Mouse (Mus musculus) embryonic facial prominence, embryonic 13.5 days (tissue): Measurements from ENCODE around the gene Cbwd1. TPM values are rescaled to one million over a fixed set of nuclear protein-coding genes. Genes with fewer than 3 reads are reported as not detected.

Source experiments
- ATAC-seq: fragments of 200-750 bp; cut with Nextera tagmentation; 2 replicates; pipeline ENCODE4 v1.8.0; 2017; ENCODE audit warnings: low read depth; ENCODE audit not compliant: insufficient number of reproducible peaks, insufficient read depth, low FRiP score, low TSS enrichment
- H3K27ac ChIP-seq: fragments of 300-500 bp; sonication (generic); 2 replicates; pipeline ENCODE4 v1.5.1; 2015; ENCODE audit warnings: moderate library complexity, mild to moderate bottlenecking, inconsistent platforms
- H3K27me3 ChIP-seq: fragments of 300-500 bp; sonication (generic); 2 replicates; pipeline ENCODE4 v1.6.1; 2015; ENCODE audit warnings: mild to moderate bottlenecking, inconsistent platforms
- H3K36me3 ChIP-seq: fragments of 300-500 bp; sonication (generic); 2 replicates; pipeline ENCODE4 v1.6.1; 2015; ENCODE audit warnings: mild to moderate bottlenecking, inconsistent platforms
- H3K4me1 ChIP-seq: fragments of 300-500 bp; sonication (generic); 2 replicates; pipeline ENCODE4 v1.6.1; 2015; ENCODE audit warnings: inconsistent platforms
- H3K4me2 ChIP-seq: fragments of 300-500 bp; sonication (generic); 2 replicates; pipeline ENCODE4 v1.6.1; 2015; ENCODE audit warnings: moderate library complexity, mild to moderate bottlenecking, inconsistent platforms
- H3K4me3 ChIP-seq: fragments of 300-500 bp; sonication (generic); 2 replicates; pipeline ENCODE4 v1.5.1; 2015; ENCODE audit warnings: mild to moderate bottlenecking, inconsistent platforms
- H3K9ac ChIP-seq: fragments of 300-500 bp; sonication (generic); 2 replicates; pipeline ENCODE4 v1.6.1; 2015; ENCODE audit warnings: mild to moderate bottlenecking, inconsistent platforms
- H3K9me3 ChIP-seq: fragments of 300-500 bp; sonication (generic); 2 replicates; pipeline ENCODE4 v1.6.1; 2016; ENCODE audit warnings: inconsistent platforms
- WGBS: fragments of 180-500 bp; shearing (Covaris S2); methylation state at CpG from one replicate; pipeline ENCODE4 v1.1.7; 2015; ENCODE audit warnings: mixed read lengths; 5-methylcytosine and 5-hydroxymethylcytosine counted together
- polyA plus RNA-seq: library from polyadenylated mRNA; unstranded; fragments of >200 nt; fragmentation: Nextera tagmentation; extraction: Ambion mirVana; gene quantifications from 2 replicates; pipeline ENCODE4 v1.2.1, GENCODE M21; 2015

Cbwd1 gene
- polyA plus RNA-seq, 1 experiment from 2014 or later = 23.3 TPM

DNA sequence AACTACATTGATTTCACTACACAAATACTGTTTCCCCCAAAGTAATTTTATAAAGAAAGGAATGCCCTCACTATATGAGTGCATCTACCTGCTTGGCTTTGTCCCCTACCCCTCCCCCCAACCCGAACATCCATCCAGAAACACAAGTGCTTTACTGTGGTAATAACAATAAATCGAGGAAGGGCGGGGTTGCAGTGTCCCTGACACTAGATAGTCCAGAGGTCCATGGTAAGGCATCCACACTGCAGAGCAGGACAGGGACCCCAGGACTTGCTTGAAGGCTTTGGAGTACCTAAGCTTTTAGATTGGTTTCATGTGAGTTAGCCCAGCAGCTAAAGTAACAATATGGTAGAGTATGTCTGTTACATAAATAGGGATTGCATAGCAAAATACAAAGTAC, 59.7 kb downstream of the Cbwd1 start:
- no peak for ATAC-seq
- 6% methylated on average over 3 of the region's 3 CpGs for WGBS
- Histone ChIP-seq H3K4me1 (peaks cover 24% of the 10 kb centered on the region), H3K36me3 (no peaks in the 10 kb centered on the region), H3K4me2 (no peak overlapping the region), H3K4me3 (no peak overlapping the region), H3K9ac (no peak overlapping the region), H3K27me3 (peaks cover 83% of the 10 kb centered on the region), H3K27ac (no peak overlapping the region), H3K9me3 (no peaks in the 10 kb centered on the region)

DNA sequence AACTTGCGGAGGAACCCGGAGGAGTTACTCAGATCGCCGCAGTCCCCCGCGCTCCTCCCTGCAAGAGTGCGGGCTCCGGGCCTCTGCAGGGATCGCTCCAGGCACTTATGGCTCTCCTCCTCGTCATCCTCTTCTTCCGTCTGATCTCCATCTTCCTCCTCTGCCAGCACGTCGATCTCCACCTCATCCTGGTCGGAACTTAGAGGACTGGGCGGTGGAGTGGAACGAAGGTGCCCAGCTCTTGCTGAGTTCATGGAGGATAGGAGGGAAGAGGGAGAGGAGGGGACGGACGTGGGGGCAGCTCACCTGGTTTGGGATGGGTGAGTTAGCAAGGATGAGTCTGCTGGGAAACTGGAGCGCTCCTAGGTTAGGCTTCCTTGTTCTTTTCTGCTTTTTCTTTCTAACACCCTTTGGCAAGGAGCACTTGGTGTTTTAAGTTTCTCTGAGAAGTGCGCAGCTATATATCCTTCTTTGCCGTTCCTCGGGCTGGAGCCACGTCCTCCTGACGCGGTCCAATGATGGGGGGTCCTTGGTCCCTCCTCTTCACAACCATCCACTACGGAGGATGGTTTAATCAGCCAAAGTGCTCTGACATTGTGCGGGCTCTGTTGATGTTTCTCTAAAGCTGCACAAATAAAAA, 60.7 kb downstream of the Cbwd1 start, which contains the start of gene Foxd4:
TSS of gene Foxd4 (minus strand) at position 617 of the 640 bp plus-strand sequence.
- Histone ChIP-seq H3K36me3 (no peaks in the 10 kb centered on the region), H3K4me3 (peak within 1 kb of the TSS; percentile 40), H3K27ac (no peak within 1 kb of the TSS), H3K4me1 (peaks cover 24% of the 10 kb centered on the region), H3K9ac (no peak within 1 kb of the TSS), H3K4me2 (peak within 1 kb of the TSS; percentile 75), H3K27me3 (peaks cover 89% of the 10 kb centered on the region), H3K9me3 (no peaks in the 10 kb centered on the region)
- under 1% methylated on average over 27 of the region's 27 CpGs for WGBS
- ATAC-seq = no peak

DNA sequence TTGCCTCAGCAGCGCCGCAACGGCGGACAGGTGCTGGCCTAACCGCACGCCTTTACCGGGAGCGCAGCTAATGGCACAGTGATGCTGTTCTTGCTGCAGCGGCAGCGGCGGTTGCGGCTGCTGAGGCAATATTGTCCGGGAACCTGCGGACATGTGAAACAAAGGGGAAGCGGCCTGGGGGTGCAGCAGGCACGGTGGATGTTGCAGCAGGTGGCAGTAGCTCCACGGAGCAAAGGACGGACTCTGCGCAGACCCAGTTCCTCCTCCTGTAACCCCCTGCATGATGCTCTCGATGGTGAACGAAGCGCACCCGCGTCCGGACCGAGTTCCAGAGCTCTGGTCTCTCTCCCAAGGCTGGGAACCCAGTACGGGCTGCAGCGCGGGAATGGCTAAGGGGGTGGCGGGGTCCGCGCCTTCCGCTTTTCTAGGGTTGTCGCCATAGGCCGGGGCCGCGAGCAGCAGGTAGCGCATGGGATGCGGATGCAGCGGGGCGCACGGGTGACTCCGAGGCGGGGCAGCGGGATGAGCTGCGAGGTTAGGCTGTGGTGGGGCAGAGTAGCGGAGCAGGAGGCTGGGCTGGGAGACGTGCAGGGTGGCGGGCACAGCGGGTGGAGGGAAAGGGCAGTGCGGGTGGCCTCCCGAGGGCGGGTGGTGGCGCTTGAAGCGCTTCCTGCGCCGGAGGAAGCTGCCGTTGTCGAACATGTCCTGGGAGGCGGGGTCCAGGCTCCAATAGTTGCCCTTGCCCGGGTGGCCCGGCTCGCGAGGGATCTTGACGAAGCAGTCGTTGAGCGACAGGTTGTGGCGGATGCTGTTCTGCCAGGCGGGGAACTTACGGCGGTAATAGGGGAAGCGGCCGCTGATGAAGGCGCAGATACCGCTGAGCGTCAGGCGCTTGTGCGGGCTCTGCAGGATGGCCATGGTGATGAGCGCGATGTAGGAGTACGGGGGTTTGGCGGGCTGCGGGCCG, 61.5 kb downstream of the Cbwd1 start:
- no peaks in the 10 kb centered on the region for H3K36me3 ChIP-seq
- WGBS = under 1% methylated on average over 84 of the region's 84 CpGs
- peaks cover 94% of the 10 kb centered on the region for H3K27me3 ChIP-seq
- peak overlapping the region; percentile 40 for H3K4me3 ChIP-seq
- H3K9ac ChIP-seq = no peak overlapping the region
- no peaks in the 10 kb centered on the region for H3K9me3 ChIP-seq
- ATAC-seq = peak; percentile 48; the same call in 1 of the 2 replicates
- peaks cover 24% of the 10 kb centered on the region for H3K4me1 ChIP-seq
- peak overlapping the region; percentile 75 for H3K4me2 ChIP-seq
- no peak overlapping the region for H3K27ac ChIP-seq

DNA sequence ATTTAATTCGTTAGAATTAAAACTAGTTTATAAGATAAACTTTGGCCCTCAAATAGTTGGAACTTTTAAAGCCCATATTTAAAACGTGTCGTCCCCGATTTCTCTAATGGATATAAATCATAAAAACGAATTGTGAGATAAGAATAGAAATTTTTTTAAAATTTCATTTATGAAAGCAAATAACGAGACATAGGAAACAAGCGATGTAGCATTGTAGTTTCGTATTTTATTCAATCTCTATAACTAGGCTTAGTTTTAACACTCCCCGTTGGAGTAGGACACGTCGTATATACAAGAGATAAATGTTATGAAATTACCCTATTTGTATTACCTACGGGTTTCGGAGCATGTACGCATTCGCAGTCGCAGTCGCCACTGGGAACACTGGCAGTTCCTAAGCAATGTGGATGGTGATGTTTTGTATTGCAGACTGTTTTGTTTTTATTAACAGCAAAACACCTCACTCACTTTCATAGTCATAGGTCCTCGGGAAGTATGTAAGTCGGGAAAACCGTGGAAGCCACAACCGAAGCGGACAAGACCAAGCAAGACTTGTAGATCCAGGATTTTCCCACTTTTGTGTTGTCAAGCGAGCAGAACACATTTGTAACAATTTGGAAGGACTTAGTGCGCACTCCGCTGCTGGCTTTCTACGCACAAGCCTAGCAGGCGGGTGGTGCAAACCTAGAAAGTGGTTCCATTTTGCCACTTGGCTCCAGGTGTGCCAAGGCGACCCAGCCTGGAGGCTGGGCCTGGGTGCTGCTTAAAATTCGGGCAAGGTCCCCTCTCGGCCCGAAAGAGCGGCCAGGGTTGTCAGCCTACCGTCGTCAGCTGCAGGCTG, 62.5 kb downstream of the Cbwd1 start:
- H3K4me2 ChIP-seq = peak overlapping the region; percentile 75
- peaks cover 24% of the 10 kb centered on the region for H3K4me1 ChIP-seq
- H3K27ac ChIP-seq = no peak overlapping the region
- no peaks in the 10 kb centered on the region for H3K9me3 ChIP-seq
- H3K9ac ChIP-seq = no peak overlapping the region
- no peaks in the 10 kb centered on the region for H3K36me3 ChIP-seq
- peaks cover 85% of the 10 kb centered on the region for H3K27me3 ChIP-seq
- peak overlapping the region; percentile 40 for H3K4me3 ChIP-seq
- WGBS = 3% methylated on average over 34 of the region's 34 CpGs
- ATAC-seq = no peak

DNA sequence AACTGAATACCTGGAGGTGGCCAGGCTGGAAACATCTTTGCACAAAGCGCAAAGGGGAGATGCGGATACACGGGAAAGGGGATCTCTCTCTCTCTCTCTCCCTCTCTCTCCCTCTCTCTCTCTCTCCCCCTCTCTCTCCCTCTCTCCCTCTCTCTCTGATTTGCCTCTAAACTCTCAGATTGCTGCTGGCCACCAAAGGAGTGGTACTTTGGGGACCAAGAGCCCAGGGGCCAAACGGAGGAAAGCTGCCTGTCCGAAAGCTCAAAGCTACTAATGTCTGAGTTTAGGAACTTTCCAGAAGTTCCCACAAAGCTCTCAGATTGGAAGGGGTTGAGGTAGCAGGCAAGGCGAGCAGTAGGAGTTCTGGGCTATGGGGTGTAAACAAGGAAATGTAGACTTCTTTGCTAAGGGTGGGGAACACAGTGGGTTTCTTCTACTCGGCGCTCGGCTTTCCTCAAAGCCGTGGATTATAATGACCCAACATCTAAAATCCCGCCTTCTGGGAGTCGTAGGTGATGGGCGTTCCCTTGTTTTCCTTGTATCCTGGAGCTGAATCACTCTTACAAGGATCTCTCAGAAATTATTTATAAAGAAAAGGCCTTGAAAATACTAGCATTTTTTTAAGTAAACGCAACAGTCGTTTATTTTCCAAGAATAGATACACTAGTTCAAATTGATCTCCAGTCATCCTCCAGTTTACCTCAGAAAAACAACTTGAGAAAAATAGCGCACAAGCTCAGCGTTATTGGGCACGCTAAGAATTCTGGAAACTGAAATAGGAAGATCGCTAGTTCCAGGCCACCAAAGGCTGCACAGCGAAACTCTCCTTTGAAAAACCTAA, 63.3 kb downstream of the Cbwd1 start:
- Histone ChIP-seq H3K27ac (no peak overlapping the region), H3K4me3 (peak overlapping the region; percentile 28), H3K9ac (no peak overlapping the region), H3K4me1 (peaks cover 24% of the 10 kb centered on the region), H3K4me2 (peak overlapping the region; percentile 48), H3K9me3 (no peaks in the 10 kb centered on the region), H3K36me3 (no peaks in the 10 kb centered on the region), H3K27me3 (peaks cover 84% of the 10 kb centered on the region)
- 1% methylated on average over 20 of the region's 20 CpGs for WGBS
- ATAC-seq = no peak

DNA sequence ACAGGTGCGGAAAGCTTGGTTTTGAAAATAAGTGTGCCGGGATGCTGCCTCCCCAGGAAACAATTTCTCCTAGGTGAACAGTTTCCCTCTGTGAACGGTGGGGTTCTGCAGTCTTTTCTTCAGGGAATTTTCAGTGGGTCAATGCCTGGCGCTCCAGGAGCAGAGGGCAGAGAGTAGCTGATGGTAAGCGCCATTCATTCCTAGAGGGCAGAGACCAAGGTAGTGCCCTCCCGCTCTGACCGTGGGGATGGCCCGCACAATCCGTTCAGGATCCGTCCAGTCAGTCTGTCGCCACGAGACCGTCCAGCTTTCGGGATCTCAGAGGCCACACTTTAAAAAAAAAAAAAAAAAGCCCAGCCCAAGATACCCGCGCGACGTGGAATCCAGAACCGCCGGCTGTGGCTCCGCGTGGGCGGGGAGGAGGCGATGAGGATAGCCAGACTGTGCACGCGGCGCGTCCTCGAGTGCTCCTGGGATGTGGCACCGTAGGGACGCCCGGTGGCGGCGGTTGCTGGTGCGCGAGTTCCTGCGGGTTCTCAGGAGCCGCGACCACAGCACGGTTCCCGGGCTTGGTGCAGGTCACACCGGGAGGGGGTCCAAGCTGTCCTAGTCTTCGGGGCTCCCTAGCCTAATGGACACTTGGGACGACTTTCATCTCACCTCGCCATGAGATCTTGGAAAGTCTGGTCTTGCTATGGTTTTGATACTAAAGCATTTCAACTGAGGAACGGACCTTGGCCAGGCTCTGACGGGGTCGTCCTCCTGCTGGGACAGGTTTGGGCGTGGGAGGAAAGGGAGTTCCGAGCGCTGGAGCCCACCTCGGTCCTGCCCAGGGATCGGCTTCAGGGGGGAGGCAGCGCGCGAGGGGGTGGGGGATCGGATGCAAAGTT, 64.2 kb downstream of the Cbwd1 start:
- Histone ChIP-seq H3K36me3 (no peaks in the 10 kb centered on the region), H3K27ac (no peak overlapping the region), H3K27me3 (peaks cover 83% of the 10 kb centered on the region), H3K9me3 (no peaks in the 10 kb centered on the region), H3K4me3 (peak overlapping the region; percentile 28), H3K9ac (0 out of 2 replicates have a peak overlapping the region, but pooled peaks have one; percentile 41), H3K4me2 (peak overlapping the region; percentile 48), H3K4me1 (peaks cover 24% of the 10 kb centered on the region)
- no peak for ATAC-seq
- under 1% methylated on average over 55 of the region's 57 CpGs for WGBS

DNA sequence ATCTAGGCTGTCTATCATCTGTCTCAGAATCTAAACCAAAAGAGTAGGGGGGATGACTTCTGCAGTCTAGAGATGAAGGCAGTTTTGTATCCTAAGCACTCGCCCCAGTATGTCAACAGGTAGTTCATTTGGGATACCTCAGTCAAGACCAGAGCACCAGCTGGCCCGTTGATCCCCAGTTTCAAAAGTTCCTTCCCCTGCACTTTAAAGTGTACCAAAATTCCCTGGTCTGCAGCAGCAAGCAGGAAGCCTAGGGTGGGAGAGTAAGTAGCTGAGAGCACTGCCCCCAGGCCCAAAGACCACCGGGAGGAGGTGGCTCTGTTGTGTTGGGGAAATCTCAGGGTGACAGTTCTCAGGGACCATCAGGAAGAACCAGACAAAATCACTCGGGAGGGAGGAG, 64.9 kb downstream of the Cbwd1 start:
- no peak for ATAC-seq
- no peak overlapping the region for H3K4me2 ChIP-seq
- no peak overlapping the region for H3K9ac ChIP-seq
- no peaks in the 10 kb centered on the region for H3K36me3 ChIP-seq
- no peak overlapping the region for H3K4me3 ChIP-seq
- H3K4me1 ChIP-seq = peaks cover 24% of the 10 kb centered on the region
- H3K27me3 ChIP-seq = peaks cover 76% of the 10 kb centered on the region
- no peaks in the 10 kb centered on the region for H3K9me3 ChIP-seq
- H3K27ac ChIP-seq = no peak overlapping the region
- WGBS = 18% methylated on average over 4 of the region's 4 CpGs

DNA sequence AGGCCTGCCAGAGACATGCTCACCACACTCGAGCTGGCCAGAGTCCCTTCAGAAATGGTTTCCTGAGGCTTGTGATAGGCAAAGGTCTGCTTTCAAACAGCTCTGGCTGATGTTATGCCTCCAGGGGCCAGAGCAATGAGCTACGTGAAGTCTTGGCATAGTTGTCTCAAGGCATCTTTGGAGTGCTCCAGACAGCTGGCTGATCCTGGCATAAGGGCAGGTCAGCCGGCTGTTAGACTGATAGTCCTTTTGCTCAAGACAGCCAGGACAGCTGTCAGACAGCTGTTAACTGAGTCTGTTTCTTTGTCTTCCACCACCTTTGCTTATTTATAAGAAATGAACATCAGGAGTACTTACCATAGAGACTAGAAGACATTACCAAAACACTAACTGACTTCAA, 74.5 kb downstream of the Cbwd1 start:
- Histone ChIP-seq H3K27me3 (peaks cover 36% of the 10 kb centered on the region), H3K9ac (no peak overlapping the region), H3K9me3 (no peaks in the 10 kb centered on the region), H3K4me1 (0 out of 2 replicates have a peak, but pooled peaks cover 2% of the 10 kb centered on the region), H3K27ac (no peak overlapping the region), H3K4me2 (no peak overlapping the region), H3K36me3 (no peaks in the 10 kb centered on the region), H3K4me3 (no peak overlapping the region)
- no peak for ATAC-seq
- 58% methylated on average over 3 of the region's 3 CpGs for WGBS

DNA sequence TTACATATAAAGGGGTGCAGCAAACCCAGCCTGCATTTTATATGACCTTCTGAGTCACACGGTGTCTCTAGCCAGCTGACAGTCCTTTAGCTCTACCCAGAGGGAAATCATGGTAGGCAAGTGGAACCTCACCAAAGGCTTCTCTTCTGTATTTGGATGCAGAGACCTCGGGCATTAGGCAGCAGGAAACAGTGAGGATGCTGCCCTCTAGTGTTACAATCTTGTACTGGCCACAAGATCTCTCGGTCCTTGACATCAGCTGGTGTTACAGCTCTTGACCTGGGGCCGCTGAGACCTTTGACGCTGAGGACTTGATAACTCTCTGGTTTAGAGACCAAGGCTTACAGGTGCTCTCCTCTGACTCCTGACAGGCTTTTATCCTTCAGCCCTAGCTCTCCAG, 75.9 kb downstream of the Cbwd1 start:
- ATAC-seq = no peak
- Histone ChIP-seq H3K27me3 (peaks cover 36% of the 10 kb centered on the region), H3K4me3 (no peak overlapping the region), H3K36me3 (no peaks in the 10 kb centered on the region), H3K4me1 (0 out of 2 replicates have a peak, but pooled peaks cover 2% of the 10 kb centered on the region), H3K9me3 (no peaks in the 10 kb centered on the region), H3K27ac (no peak overlapping the region), H3K9ac (no peak overlapping the region), H3K4me2 (no peak overlapping the region)
- 8% methylated on average over 5 of the region's 5 CpGs for WGBS

DNA sequence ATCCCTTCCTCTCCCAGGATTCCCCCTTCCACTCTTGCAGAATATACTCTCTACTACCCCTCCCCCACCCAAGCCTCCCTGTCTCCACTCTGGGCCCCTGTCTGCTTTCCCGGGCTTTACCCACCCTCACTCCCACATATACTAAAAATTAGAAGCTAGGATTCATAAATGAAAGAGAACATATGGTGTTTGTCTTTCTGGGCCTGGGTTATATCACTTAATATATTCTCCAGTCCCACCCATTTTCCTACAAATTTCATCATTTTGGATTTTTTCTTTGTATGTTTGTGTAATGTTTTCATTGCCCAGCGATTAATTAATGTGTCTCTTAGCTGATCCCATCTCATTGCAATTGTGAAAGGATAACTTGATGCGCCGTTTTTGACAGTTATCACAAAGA, 80.2 kb downstream of the Cbwd1 start:
- no peaks in the 10 kb centered on the region for H3K9me3 ChIP-seq
- H3K27me3 ChIP-seq = peaks cover 20% of the 10 kb centered on the region
- ATAC-seq = no peak
- no peak overlapping the region for H3K4me2 ChIP-seq
- no peak overlapping the region for H3K9ac ChIP-seq
- WGBS = 61% methylated on average over 4 of the region's 4 CpGs
- 0 out of 2 replicates have a peak, but pooled peaks cover 2% of the 10 kb centered on the region for H3K4me1 ChIP-seq
- H3K36me3 ChIP-seq = no peaks in the 10 kb centered on the region
- H3K27ac ChIP-seq = no peak overlapping the region
- no peak overlapping the region for H3K4me3 ChIP-seq
